Mouse (Mus musculus) gastrocnemius, postnatal 4 days (tissue): Measurements from ENCODE around the gene Mrto4. TPM values are rescaled to one million over a fixed set of nuclear protein-coding genes. Genes with fewer than 3 reads are reported as not detected.
"Not testable (repeated sequence)": the region's sequence is repeated elsewhere in the genome, so short reads cannot be mapped to it uniquely, and the experiment has no call there.

Experiments used
- DNase-seq, 2 experiments: peaks; one replicate each; pipeline ENCODE4 v3.0.0; 2021 to 2022; ENCODE audit warnings: low spot score in 2 of 2, mixed read lengths in 2 of 2
- long read RNA-seq, 2 experiments: library from polyadenylated mRNA; stranded (forward); transcript quantifications; one replicate each; pipeline ENCODE4 v2.0.0; 2021
- total RNA-seq, 2 experiments: library from RNA; stranded (reverse); gene quantifications; 2 replicates each; pipeline ENCODE4 v1.2.3; 2021

The Mrto4 gene
- 10 to 100 TPM; 42.0 to 44.0 TPM for total RNA-seq
- long read RNA-seq, experiment 1, transcript Mrto4-202 (8 exons, 1,221 nt): major isoform, 35 of 38 reads
- long read RNA-seq, experiment 1, partial matches to known transcripts: 0 of 38 reads
- long read RNA-seq, experiment 1, other reads (novel, unspliced or antisense): 3 of 38 reads
- long read RNA-seq, experiment 2, transcript Mrto4-202 (8 exons, 1,221 nt): major isoform, 33 of 40 reads
- long read RNA-seq, experiment 2, partial matches to known transcripts: 2 of 40 reads
- long read RNA-seq, experiment 2, other reads (novel, unspliced or antisense): 5 of 40 reads

GRCm38 (mm10) chr4:139351931-139352711, at the start of gene Mrto4, which contains the start of the genes Emc1 and Ubr4:
Mrto4 (minus strand) TSS chr4:139352576.
Emc1 (plus strand) TSS chr4:139352587.
Ubr4 (plus strand) TSS chr4:139352609.
- DNase-seq: peak; percentile 65 to 87

GRCm38 (mm10) chr4:139400487-139400886, 48.1 kb upstream of the Mrto4 start:
- DNase-seq: no peak

- no peak for DNase-seq
Observed at GRCm38 (mm10) chr4:139395431-139395830, 43.1 kb upstream of the Mrto4 start.

GRCm38 (mm10) chr4:139389557-139389956, 37.2 kb upstream of the Mrto4 start:
- no peak for DNase-seq

- no peak for DNase-seq
Observed at GRCm38 (mm10) chr4:139386869-139387319, 34.5 kb upstream of the Mrto4 start.

- DNase-seq: not testable (repeated sequence)
Observed at GRCm38 (mm10) chr4:139385841-139386240, 33.5 kb upstream of the Mrto4 start.

- no peak for DNase-seq
Observed at GRCm38 (mm10) chr4:139382231-139382630, 29.9 kb upstream of the Mrto4 start.

GRCm38 (mm10) chr4:139381452-139381845, 29.1 kb upstream of the Mrto4 start:
- DNase-seq: no peak

- DNase-seq: no peak
Observed at GRCm38 (mm10) chr4:139380775-139381451, 28.5 kb upstream of the Mrto4 start.

- DNase-seq: peak; percentile 99 to 100
Observed at GRCm38 (mm10) chr4:139380207-139380748, 27.9 kb upstream of the Mrto4 start.

- DNase-seq: no peak
Observed at GRCm38 (mm10) chr4:139379719-139380118, 27.3 kb upstream of the Mrto4 start.

- no peak for DNase-seq
Observed at GRCm38 (mm10) chr4:139373531-139373930, 21.2 kb upstream of the Mrto4 start.

- no peak for DNase-seq
Observed at GRCm38 (mm10) chr4:139373130-139373529, 20.8 kb upstream of the Mrto4 start.

- DNase-seq: no peak
Observed at GRCm38 (mm10) chr4:139368038-139368437, 15.7 kb upstream of the Mrto4 start.

GRCm38 (mm10) chr4:139367336-139367735, 15.0 kb upstream of the Mrto4 start:
- DNase-seq: no peak

GRCm38 (mm10) chr4:139360761-139361548, 8.6 kb upstream of the Mrto4 start:
- DNase-seq: no peak

- DNase-seq: no peak
Observed at GRCm38 (mm10) chr4:139357211-139357610, 4.8 kb upstream of the Mrto4 start.

GRCm38 (mm10) chr4:139352832-139353231, 456 bp upstream of the Mrto4 start:
- DNase-seq: no peak

GRCm38 (mm10) chr4:139345416-139346019, 6.9 kb downstream of the Mrto4 start:
- no peak for DNase-seq

GRCm38 (mm10) chr4:139343718-139344117, 8.7 kb downstream of the Mrto4 start:
- DNase-seq: no peak
